Mouse (Mus musculus) embryo, embryonic 11.5 days (tissue): ENCODE results near the gene Gpr61.

Experiments
- DNase-seq: peaks from one replicate; pipeline ENCODE4 v3.0.0-alpha.2; 2012; ENCODE audit warnings: low read depth, low spot score

Gpr61 gene

DNA sequence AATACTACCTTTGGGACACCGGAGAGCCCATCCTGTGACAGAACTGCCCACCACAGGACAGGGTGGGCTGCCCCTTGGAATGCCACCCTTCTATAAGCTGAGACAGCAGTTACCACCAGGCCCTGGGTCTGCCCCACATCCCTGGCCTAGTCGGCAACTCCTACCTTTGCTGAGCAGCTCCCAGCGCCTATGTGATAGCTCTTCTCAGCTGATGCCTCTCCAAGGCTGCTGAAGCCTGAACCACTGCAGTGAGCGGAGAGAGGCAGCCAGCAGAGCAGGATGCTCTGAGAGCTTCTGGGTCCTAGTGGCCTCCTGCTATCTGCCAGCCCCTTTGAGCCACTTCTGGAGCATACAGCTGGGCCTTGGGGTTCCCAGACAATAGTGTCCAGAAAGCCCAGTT is at the start of gene Gpr61:
TSS of gene Gpr61 (minus strand) at position 227 of the 400 bp plus-strand sequence.
- no peak for DNase-seq

DNA sequence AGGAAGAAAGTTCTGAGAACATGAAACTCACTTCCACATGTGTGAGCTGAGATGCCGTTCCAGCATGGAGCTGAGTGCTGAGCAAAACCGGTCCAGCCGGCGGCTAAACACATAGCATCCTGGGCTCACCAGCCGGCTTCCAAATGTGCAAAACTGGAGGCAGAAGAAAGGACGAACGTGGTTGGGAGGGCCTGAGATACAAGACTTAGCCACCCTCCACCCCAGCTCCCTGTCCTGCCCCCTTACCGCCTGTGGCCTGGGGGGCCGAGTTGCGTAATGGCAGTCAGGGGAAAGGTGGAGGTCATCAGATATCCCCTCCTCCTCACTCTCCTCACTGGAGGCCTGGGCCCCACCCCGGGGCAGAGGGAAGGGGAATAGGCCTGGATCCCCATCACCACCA is 49.8 kb upstream of the Gpr61 start:
- DNase-seq = no peak

DNA sequence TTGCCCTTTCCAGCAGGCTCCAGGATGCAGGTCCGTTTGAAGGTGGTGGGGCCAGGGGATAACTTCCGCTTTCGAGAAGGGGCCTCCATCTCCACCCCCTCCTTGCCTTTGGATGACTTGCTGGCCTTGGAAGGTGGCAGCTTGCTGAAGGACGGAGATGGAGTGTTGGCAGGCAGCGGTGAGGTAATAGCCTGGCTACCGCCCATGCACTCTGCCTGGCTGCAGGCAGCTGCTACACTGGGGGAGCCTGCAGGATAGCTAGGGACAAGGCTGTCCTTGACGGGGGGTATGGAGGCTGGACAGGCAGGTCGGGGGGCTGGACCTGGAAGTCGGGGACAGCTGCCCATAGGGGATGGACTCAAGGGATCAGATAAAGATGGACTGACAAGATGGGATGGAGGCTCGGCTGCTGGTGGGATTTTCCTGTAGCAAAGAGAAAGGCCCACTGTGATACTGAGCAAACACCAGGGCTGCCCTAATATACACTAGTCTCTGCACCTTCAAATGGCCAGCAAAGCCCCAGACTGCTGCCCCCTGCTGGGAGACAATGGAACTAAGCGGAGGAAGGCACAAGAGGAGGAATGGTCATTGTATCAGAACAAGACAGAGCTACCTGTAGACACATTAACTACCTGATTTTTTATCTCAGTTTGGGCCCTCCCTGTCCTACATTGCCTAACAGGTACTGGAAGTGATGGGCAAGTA is 49.1 kb upstream of the Gpr61 start:
- no peak for DNase-seq

DNA sequence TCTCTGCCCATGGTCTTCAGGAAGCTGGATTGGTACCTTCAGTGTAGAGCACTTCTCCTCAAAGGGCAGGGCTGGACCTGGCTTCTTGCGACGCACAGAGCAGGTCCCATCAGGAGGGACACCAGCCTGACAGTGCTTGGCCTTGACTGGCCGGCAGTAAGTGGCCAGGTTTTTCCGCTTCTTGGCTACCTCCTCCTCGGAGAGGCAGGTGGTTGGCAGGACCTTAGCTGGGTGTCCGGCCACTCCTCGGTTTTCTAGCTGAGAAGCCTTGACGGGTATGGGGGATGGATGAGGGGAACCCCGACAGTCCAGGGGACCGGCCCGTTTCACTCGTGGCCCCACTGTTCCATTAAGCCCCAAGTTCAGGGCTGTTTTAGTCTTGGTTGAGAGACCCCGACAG is 48.5 kb upstream of the Gpr61 start:
- DNase-seq = no peak

DNA sequence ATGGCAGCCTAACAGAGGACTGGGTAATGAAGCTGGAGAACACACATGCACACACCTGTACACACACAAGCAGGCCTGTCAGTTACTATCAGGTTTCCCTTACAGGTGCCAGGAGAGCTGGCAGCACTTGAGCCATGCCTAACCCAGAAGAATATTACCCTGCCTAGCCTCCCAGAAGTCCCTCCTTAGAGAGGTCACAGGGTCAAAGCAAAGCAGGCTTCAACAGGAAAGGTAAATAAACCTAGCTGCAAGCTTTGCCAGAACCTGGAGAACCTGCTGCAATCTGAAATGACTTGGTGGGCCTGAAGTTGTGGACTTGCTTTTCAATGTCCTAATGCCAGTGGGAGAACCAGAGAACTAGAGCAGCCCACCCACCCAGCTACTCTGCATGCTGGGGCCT is 47.8 kb upstream of the Gpr61 start:
- no peak for DNase-seq

DNA sequence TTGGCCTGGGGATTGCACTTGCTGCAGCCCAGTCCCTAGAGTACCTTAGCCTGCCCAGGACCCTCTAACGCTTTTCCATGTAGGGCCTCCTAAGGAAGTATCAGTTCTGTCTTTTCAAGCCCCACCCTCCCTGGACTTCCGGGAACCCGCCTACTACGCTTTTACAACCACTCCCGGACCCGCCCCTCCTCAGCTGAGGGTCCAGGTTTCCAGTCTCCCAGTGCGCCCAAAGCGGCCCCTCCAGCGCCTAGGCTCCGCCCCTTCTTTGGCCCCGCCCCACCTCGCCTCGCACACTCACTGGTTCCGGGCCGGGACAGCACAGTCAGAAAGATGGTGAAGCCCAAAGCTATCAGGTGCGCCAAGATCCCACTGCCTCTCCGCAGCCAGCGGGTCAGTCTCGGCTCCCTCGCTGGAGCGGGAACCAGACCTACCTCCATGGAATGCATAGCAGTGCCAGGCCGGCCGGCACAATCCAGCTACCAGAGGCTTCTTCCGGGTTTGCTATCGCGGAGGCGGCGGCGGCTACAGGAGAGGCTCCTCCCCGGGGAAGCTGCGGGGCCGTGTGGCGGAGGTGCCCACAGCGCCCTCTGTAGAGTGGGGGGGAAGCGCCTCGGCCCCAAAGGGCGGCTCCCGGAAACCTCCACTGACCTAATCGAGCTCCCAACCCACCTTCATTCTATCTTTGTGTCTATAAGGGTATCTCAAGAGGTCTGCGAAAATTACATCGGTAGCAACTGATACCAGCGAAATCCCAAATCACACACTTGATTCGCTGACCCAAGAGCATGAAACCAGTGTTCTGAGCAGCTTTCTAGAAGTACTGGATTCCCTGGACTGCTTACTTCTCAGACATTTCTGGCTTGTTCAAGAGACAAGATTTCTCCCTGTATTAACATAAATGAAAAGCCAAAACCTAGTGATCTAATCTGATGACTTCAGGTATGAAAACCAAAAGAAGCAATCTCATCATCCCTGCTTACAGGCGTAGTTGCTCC is 45.9 kb upstream of the Gpr61 start, which contains the start of gene Cyb561d1:
TSS of gene Cyb561d1 (minus strand) at position 884 of the 995 bp plus-strand sequence.
- DNase-seq = peak; percentile 82

DNA sequence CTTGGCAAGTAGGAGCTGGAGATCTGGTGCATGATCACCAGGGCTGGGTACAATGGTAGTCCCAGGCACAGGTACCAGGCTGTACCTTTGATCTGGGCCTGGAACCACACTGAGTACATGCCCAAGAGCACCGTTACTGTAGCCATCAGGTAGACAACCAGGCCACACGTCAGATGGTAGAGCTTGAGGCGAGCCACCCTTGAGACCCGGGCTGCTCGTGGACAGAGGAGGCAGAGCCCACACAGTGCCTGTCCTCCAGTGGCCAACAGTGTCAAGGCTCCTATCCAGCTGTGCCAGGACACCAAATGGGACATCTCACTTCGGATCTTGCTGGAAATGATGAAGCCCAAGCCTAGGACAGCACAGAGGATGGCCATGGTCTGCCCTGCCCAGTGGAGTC is 44.5 kb upstream of the Gpr61 start:
- no peak for DNase-seq

DNA sequence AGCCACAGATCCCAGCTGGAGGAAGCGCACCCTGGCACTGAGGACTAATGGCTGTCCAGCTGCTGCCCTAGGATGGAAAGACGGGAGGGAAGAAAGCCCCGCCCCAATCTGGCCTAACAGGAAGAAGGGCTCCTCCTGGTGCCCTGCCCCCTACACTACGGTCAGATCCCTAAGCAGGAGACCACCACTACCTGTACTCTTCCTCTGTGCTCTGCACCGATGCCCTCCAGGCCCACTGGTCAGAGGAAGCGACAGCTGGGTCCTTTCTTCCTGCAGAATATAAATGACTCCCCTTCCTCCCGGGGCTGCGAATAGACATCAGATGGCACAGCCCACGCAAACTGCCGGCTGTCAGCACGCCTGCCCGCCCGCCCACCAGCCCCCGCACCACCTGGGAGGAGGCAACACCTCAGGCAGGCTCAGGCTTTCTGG is 42.4 kb upstream of the Gpr61 start:
- no peak for DNase-seq

DNA sequence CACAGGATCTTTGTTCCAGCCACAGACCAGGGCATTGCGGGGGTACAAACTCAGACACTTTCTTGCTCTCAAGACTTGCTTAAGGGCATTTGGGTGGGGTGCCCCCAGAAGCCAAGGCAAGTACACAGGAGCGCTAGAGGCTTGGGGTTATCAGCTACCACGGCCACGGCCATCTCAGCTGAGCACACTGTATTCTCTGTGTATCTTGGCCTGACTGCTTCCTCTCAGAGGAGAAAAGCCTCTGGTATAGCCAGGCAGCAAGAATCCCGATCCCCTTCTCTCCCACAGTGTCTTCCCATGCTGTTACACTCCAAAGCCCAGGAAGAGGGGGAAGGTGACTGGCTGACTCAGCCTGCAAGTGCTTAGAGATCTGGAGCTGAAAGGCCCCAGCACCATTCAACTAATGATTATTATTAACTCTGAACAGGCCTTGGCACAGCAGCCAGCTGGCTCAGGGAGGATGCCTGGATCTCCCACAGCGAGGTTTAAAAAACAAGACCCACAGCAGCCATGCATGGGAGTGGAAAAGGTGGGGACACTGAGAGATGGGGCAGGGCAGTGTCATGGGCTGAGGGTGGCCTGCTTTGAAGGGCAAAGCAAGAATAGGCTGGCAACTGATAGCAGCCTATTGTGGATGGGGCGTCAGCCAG is 41.4 kb upstream of the Gpr61 start:
- no peak for DNase-seq

DNA sequence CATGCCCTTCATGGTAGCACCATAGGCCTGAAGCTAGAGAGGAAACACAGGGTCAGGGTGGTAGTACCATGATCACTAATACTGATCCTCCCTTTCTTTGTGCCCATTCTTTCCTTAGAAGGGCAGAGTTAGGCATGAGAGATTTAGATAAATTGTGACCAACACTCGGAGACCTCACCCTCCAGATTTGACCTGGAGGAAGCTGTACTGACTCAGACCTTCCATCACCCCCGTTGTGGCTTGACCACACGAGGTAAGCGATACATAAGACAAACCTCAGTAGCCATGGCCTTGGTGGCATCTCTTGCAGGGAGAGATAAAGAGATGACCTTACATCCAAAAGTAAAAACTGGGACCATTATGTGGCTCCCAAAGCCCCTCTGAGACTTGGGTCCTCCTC is 40.6 kb upstream of the Gpr61 start:
- DNase-seq = no peak

DNA sequence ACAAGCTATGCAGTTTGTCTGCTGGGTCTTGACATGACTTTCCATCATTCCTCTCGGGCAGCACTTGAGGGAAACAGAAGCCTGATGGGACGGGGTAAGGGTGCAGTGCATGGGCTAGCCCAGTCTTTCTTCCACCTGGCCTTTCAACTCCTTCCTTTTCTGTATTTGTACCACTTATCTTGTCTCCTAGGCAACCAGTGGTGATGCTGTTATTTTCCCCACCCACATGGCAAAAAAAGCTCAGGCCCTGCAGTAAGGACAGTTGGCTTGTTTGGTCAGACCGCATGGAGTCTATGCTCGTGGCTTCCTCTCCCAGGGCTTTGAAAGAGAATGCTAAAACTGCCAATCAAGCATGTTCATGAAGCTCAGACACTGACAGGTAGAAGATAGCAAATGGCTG is 39.0 kb upstream of the Gpr61 start:
- no peak for DNase-seq

DNA sequence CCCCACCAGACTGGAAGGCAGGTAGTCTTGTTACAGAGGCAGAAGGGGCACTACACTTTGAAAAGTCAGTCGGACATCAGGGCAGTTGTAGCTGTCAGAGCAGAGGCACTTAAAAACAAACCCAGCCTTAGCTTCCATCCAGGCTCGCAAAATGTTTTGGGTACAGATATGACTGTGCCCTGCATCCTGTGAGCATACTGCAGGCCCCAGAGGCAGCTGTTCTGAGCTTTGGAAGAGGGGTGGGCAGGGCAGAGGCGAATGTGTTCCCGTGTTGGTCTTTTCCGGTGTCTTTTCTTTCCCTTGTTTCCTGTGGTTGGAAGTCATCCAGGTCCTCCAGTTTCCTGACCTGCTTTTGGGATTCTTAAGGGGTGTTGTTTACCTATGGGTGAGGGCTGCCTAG is 35.2 kb upstream of the Gpr61 start:
- DNase-seq = no peak

DNA sequence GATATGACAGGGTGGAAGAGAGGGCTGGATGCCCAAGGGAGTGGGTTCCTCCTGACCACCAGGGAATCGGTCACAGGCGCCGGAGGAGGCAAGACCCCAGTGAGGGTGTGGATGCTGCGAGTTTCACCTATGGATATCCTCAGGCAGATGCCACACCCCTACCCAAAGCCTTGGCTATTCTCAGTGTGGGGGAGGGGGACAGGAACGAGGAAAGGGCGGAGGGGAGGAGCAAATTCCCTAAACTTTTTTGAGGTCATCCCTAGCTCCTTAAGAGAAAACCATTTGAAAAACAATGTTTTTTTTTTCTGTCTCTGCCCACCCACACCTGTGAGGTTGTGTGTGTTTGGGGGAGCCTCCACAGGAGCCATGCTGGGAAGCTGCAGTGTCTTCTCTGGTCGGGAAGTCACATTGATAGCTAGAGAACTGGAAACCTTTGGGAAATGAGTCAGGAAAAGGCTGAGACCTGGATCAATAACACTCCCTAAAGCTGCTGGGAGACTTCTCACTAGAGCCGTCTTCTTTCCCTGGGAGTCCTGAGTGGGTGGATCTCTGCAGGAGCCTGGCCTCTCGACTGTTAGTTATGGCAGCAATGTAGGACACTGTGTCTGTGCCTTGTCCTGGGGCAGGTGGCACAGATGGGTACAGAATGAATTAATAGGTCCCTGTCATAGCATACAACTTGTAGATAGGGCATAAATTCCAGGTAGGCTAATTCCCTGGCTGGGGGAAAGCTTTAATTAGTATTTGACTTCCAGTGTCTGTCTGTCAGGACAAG is 34.2 kb upstream of the Gpr61 start:
- DNase-seq = no peak

DNA sequence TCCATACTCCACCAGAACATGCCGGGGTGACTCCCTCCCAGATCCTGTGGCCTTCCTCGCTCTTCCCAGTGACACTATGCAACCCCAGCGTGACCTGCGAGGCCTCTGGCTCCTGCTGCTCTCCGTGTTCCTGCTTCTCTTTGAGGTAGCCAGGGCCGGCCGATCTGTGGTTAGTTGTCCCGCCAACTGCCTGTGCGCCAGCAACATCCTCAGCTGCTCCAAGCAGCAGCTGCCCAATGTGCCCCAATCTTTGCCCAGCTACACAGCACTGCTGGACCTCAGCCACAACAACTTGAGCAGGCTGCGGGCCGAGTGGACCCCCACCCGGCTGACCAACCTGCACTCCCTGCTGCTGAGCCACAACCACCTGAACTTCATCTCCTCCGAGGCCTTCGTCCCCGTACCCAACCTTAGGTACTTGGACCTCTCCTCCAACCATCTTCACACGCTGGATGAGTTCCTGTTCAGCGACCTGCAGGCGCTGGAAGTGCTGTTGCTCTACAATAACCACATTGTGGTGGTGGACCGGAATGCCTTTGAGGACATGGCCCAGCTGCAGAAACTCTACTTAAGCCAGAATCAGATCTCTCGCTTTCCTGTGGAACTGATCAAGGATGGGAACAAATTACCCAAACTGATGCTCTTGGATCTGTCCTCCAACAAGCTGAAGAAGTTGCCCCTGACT is 32.6 kb upstream of the Gpr61 start:
- DNase-seq = no peak

DNA sequence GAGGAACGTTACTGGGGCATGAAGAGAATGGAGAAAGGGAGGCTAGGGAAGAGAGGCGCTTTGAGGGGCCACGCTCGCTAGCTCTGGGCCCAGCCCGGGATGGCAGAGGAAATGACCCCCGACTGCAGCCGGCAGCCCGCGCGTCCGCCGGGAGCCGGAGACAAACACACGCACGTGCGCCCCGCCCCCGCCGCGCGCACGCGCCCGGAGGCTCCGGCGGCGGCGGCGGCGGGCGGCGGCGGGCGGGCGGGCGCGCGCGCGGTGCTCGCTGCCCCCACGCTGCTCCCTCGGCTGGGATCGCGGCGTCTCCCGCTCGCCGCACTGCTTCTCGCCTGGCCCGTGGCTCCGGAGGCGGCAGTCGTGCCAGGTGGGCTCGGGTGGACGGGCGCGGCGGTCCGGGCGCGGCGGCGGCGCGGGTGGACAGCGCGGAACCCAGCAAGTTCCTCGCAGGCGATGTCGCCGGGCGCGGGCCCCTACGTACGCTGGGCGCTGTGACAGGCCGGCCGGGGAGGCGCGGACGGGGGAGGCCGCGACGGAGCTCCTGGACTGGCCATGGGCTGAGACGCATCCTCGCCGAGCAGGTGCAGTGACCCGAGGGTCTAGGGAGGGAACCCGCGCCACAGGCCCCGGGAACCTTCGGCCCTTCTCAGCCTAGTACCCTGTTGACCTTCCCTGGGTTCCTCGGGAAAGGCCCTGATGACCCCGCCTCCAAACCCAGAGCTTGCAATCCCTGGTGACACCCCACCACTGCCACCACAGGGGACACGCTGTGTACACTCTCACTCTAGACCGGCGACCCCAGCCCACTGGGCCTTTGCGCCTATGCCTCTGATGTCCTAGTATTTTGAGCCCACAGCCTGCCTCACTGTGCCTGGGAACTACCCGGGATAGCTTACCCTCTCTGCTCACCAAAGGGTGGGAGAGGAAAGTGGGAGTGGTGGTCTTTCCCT is 31.7 kb upstream of the Gpr61 start, which contains the start of gene Amigo1:
TSS of gene Amigo1 (plus strand) at position 238 of the 950 bp plus-strand sequence.
- DNase-seq = no peak

DNA sequence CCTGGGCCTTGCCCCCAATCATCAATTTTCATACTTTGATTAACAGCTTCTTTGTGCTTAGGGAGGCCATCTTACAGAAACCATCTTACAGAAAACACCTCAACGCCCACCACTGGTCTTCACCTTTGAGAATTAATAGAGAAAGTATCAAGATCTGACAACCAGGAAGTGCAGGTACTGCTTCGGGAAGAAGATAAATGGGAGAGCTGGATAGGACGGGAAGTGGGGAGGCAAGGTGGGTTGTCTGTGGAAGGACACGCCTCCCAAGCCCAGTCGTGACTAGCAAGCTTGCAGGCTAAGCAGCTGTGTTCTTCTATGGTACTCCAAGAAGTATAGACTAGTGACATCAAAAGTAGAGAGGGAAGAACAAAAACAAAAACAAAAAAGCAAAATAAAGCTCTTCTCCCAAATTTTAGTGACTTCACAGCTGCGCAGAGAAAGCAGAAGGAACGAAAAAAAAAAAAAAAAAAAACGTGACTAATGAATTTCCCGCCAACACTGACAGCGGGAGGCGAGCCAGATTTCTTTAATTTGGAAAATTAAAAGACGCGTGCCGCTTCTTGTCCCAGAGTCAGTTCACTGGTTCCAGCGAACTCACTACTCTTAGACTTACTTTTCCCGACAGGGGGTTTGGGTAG is 30.9 kb upstream of the Gpr61 start:
- DNase-seq = no peak

DNA sequence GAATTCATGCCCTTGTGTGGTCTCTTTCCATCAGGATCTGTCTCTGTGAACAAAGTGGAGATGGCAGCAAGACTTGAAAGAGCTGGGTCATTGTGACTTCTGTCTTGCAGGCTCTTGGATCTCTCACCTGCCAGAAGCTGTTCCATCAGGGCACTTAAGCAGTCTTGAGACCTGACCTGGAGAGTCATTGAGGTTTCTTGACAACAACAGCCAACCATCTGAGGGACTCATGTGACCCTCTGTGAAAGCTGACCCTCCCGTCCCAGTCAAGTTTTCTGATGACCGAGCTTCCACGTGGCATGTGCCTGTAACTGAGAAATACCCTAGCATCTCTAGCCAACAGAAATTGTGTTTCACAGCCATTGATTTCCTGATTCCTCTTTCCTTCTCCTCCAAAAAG is 30.1 kb upstream of the Gpr61 start:
- DNase-seq = no peak

DNA sequence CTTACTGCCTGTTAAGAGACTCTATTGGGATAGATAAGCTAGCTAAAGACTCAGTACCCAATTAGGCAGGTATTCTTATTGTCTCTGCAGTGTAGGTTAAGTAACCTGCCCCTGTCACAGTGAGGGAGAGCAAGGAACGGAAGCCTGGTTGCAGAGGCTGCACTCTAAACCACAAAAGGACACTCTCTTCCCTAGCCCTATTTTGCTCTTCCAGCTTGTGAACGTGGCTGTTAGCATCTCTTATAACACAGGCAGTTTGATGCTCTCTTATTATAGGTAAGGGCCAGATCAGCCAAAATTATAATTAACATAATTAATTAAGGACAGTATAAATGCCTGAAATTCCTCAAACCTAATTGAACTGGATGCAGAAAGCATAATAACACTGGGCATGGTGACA is 25.8 kb upstream of the Gpr61 start:
- DNase-seq = no peak
